Mouse (Mus musculus) lung, postnatal 0 days (tissue): ENCODE measurements around the gene Rplp2. TPM values are rescaled to one million over a fixed set of nuclear protein-coding genes. Genes with fewer than 3 reads are reported as not detected.

Source experiments
- ATAC-seq: fragments of 200-750 bp; cut with Nextera tagmentation; 2 replicates; pipeline ENCODE4 v1.8.0; 2017; ENCODE audit warnings: moderate library complexity
- DNase-seq: peaks from one replicate; pipeline ENCODE4 v3.0.0-alpha.2; 2016; ENCODE audit warnings: low spot score
- H3K27ac ChIP-seq: fragments of 300-500 bp; sonication (generic); 2 replicates; pipeline ENCODE4 v1.5.1; 2014; ENCODE audit warnings: antibody characterized with exemption, mild to moderate bottlenecking, low read length, mixed read lengths
- H3K27me3 ChIP-seq: fragments of 300-500 bp; sonication (generic); replicated peaks from 2 replicates; pipeline ENCODE4 v1.6.1; 2014; ENCODE audit warnings: low read length, mixed read lengths; ENCODE audit not compliant: insufficient read depth
- H3K36me3 ChIP-seq: fragments of 300-500 bp; sonication (generic); 2 replicates; pipeline ENCODE4 v1.6.1; 2014; ENCODE audit warnings: low read length, mixed read lengths; ENCODE audit not compliant: insufficient read depth
- H3K4me1 ChIP-seq: fragments of 300-500 bp; sonication (generic); 2 replicates; pipeline ENCODE4 v1.6.1; 2014; ENCODE audit warnings: antibody characterized with exemption, low read depth, low read length, mixed read lengths; ENCODE audit not compliant: insufficient read depth
- H3K4me2 ChIP-seq: fragments of 300-500 bp; sonication (generic); replicated peaks from 2 replicates; pipeline ENCODE4 v1.6.1; 2014; ENCODE audit warnings: low read depth, mild to moderate bottlenecking, low read length, moderate library complexity, mixed read lengths
- H3K4me3 ChIP-seq: fragments of 300-500 bp; sonication (generic); 2 replicates; pipeline ENCODE4 v1.5.1; 2014; ENCODE audit warnings: low read depth, low read length
- H3K9ac ChIP-seq: fragments of 300-500 bp; sonication (generic); replicated peaks from 2 replicates; pipeline ENCODE4 v1.6.1; 2014; ENCODE audit warnings: low read depth, mild to moderate bottlenecking
- H3K9me3 ChIP-seq: fragments of 300-500 bp; sonication (generic); 2 replicates; pipeline ENCODE4 v1.6.1; 2016; ENCODE audit warnings: low read length, mixed read lengths
- CTCF ChIP-seq: IDR thresholded peaks from 2 replicates; pipeline ENCODE4 v1.5.1; 2016; ENCODE audit warnings: antibody characterized with exemption, mild to moderate bottlenecking
- EP300 ChIP-seq: IDR thresholded peaks from 2 replicates; pipeline ENCODE4 v1.6.1; 2016; ENCODE audit warnings: antibody characterized with exemption, mild to moderate bottlenecking, control low read depth
- WGBS: fragments of 180-500 bp; shearing (Covaris S2); extraction: QIAGEN DNeasy Blood & Tissue Kit; methylation state at CpG from one replicate; pipeline ENCODE4 v1.1.7; 2014; 5-methylcytosine and 5-hydroxymethylcytosine counted together
- polyA plus RNA-seq: library from polyadenylated mRNA; unstranded; fragments of >200 nt; fragmentation: Nextera tagmentation; extraction: Ambion mirVana; gene quantifications from 2 replicates; pipeline ENCODE4 v1.2.1, GENCODE M21; 2015

The Rplp2 gene
- polyA plus RNA-seq, 1 experiment from 2014 or later: 910 TPM

DNA sequence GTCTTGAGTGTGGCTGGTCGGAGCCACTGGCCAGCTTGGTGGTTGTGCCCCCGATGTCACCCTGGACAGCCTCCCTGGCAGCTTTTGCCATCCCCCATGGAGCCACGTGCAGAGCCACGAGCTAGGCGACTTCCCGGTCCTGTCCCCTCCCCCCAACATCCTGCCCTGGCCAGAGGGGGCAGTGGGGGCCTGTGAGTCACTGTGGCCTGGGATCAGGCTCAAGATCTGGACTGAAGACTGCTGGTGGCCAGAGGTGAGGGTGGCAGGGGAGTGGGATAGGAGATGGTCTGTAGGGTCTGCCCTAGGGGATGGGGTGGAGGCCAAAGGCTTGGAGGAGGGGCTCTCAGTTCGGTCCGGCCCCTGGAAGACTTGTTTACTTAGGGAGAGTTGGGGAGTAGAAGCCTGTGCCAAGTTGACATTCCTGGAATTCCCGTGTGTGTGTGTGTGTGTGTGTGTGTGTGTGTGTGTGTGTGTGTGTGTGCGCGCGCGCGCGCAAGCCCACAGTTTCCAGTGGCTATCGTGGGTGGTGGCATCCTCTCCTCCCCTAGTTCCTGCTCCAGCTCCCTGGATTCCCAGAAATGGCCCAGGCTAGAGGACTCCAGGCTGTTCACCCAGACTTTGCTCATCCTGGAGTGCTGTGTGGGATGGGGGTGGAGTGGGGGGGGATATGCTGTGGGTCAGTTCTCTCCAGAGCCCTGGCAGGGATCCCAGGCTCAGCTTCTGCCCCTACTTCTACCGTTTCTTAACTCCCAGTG lies 29.2 kb downstream of the Rplp2 start:
- H3K27ac ChIP-seq: peak overlapping the region; percentile 98
- H3K4me1 ChIP-seq: peaks cover 31% of the 10 kb centered on the region
- peaks cover 5% of the 10 kb centered on the region for H3K36me3 ChIP-seq
- TF ChIP-seq CTCF: peak; percentile 75
- peak; percentile 91 for TF ChIP-seq EP300
- no peaks in the 10 kb centered on the region for H3K27me3 ChIP-seq
- peak overlapping the region; percentile 77 for H3K9ac ChIP-seq
- DNase-seq (peak; percentile 96), ATAC-seq (peak; percentile 86)
- H3K9me3 ChIP-seq: no peaks in the 10 kb centered on the region
- peak overlapping the region; percentile 94 for H3K4me2 ChIP-seq
- peak overlapping the region; percentile 68 for H3K4me3 ChIP-seq
- WGBS: 3% methylated on average over 8 of the region's 17 CpGs

GRCm38 (mm10) chr7:141476981-141477370 lies 29.8 kb downstream of the Rplp2 start:
- Histone ChIP-seq H3K4me1 (peaks cover 36% of the 10 kb centered on the region), H3K27me3 (0 out of 2 replicates have a peak, but pooled peaks cover 3% of the 10 kb centered on the region), H3K4me3 (peak overlapping the region; percentile 68), H3K36me3 (peaks cover 3% of the 10 kb centered on the region; the same call in 1 of the 2 replicates), H3K9ac (peak overlapping the region; percentile 36), H3K4me2 (peak overlapping the region; percentile 94), H3K27ac (peak overlapping the region; percentile 98), H3K9me3 (no peaks in the 10 kb centered on the region)
- WGBS: 1% methylated on average over 7 of the region's 7 CpGs
- ATAC-seq: peak; percentile 16; the same call in 1 of the 2 replicates
- no peak for TF ChIP-seq EP300
- TF ChIP-seq CTCF: peak; percentile 48
- DNase-seq: no peak

GRCm38 (mm10) chr7:141477578-141478269 lies 30.6 kb downstream of the Rplp2 start:
- DNase-seq (no peak), ATAC-seq (no peak)
- H3K9ac ChIP-seq: no peak overlapping the region; the same call in 1 of the 2 replicates
- H3K27me3 ChIP-seq: 0 out of 2 replicates have a peak, but pooled peaks cover 3% of the 10 kb centered on the region
- peak overlapping the region; percentile 94 for H3K4me2 ChIP-seq
- peaks cover 44% of the 10 kb centered on the region for H3K4me1 ChIP-seq
- no peak overlapping the region for H3K4me3 ChIP-seq
- peak overlapping the region; percentile 98 for H3K27ac ChIP-seq
- 8% methylated on average over 4 of the region's 4 CpGs for WGBS
- TF ChIP-seq EP300 (no peak), CTCF (no peak)
- no peaks in the 10 kb centered on the region for H3K9me3 ChIP-seq
- H3K36me3 ChIP-seq: no peaks in the 10 kb centered on the region

DNA sequence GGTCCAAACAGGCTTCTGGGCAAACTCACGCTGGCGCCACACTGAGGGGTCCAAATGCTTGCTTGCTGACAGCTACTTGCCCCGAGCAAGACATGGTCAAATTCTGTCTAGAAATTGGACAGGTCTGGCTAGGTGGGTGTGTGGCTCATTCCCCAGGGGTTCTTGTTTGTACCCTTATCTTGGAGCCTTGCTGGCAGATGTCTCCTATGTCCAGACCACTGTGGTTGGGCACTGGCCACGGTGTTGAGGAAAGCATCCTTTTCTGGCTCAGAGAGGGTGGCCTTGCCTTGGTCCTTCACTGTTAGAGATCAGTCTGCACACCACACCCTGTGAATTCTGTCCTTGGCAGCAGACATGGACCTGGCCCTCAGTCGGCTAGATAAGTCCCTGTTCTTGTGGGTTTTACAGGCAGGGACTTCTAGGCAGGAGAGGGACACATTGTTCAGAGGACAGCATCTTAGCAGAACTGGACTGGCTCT lies 31.1 kb downstream of the Rplp2 start:
- 42% methylated on average over 5 of the region's 5 CpGs for WGBS
- DNase-seq (no peak), ATAC-seq (no peak)
- H3K27me3 ChIP-seq: 0 out of 2 replicates have a peak, but pooled peaks cover 3% of the 10 kb centered on the region
- peaks cover 45% of the 10 kb centered on the region for H3K4me1 ChIP-seq
- H3K4me3 ChIP-seq: no peak overlapping the region
- H3K4me2 ChIP-seq: no peak overlapping the region; the same call in 1 of the 2 replicates
- H3K27ac ChIP-seq: peak overlapping the region; percentile 98
- no peaks in the 10 kb centered on the region for H3K9me3 ChIP-seq
- no peak overlapping the region; the same call in 1 of the 2 replicates for H3K9ac ChIP-seq
- no peaks in the 10 kb centered on the region for H3K36me3 ChIP-seq
- no peak for TF ChIP-seq EP300
- no peak for TF ChIP-seq CTCF

- no peaks in the 10 kb centered on the region for H3K36me3 ChIP-seq
- peak; percentile 18 for ATAC-seq
- no peak overlapping the region for H3K4me3 ChIP-seq
- H3K4me2 ChIP-seq: peak overlapping the region; percentile 88
- peaks cover 34% of the 10 kb centered on the region for H3K4me1 ChIP-seq
- TF ChIP-seq CTCF (peak; percentile 98), EP300 (no peak)
- WGBS: 11% methylated on average over 10 of the region's 10 CpGs
- H3K27ac ChIP-seq: no peak overlapping the region
- no peaks in the 10 kb centered on the region for H3K9me3 ChIP-seq
- 0 out of 2 replicates have a peak, but pooled peaks cover 3% of the 10 kb centered on the region for H3K27me3 ChIP-seq
- peak; percentile 84 for DNase-seq
- no peak overlapping the region for H3K9ac ChIP-seq
Measured at GRCm38 (mm10) chr7:141480842-141481497, 33.8 kb downstream of the Rplp2 start.
